Mouse (Mus musculus) E14TG2a.4 (cell line): Measurements from ENCODE around the gene Dab1.

ENCODE experiments used
- H3K27me3 ChIP-seq: 2 replicates; pipeline ENCODE4 v1.6.1; 2014; ENCODE audit warnings: low read length, control low read depth; ENCODE audit not compliant: insufficient read depth
- H3K36me3 ChIP-seq: 2 replicates; pipeline ENCODE4 v1.6.1; 2014; ENCODE audit warnings: low read length, control low read depth; ENCODE audit not compliant: insufficient read depth
- H3K4me1 ChIP-seq: replicated peaks from 2 replicates; pipeline ENCODE4 v1.6.1; 2014; ENCODE audit warnings: low read depth, low read length, control low read depth
- H3K4me3 ChIP-seq: replicated peaks from 2 replicates; pipeline ENCODE4 v1.5.1; 2014; ENCODE audit warnings: mild to moderate bottlenecking, low read length
- H3K9me3 ChIP-seq: 2 replicates; pipeline ENCODE4 v1.6.1; 2014; ENCODE audit warnings: low read length, control low read depth
- CTCF ChIP-seq: conservative IDR thresholded peaks from 2 replicates; pipeline ENCODE4 v1.5.1; 2014; ENCODE audit warnings: low read length
- NANOG ChIP-seq: IDR thresholded peaks from 2 replicates; pipeline ENCODE4 v1.6.1; 2014; ENCODE audit warnings: borderline replicate concordance, low read length, mixed read lengths
- POU5F1 ChIP-seq: IDR thresholded peaks from 2 replicates; pipeline ENCODE4 v1.6.1; 2014; ENCODE audit warnings: low read length, borderline replicate concordance

The Dab1 gene

DNA sequence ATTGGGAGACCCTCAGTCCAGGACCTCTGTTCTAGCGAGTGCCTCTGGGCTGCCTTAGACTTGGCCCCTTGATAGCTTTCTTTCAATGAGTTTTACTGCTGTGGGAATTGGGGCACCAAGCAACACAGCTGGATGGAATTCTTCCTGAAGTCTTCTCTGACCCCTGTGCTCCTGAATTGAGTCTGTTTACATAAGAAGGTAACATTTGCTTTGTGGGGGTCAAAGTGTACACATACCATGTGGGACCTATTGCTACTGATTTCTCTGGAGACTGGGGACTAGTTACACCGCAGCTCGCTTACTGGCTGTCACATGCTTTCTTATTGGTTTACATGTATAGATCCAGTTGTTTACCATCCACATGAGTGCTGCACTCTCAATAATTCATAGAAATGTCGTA lies 881.5 kb downstream of the Dab1 start:
- TF ChIP-seq NANOG: no peak
- TF ChIP-seq CTCF: no peak
- no peak for TF ChIP-seq POU5F1
- 0 out of 2 replicates have a peak, but pooled peaks cover 6% of the 10 kb centered on the region for H3K9me3 ChIP-seq
- no peak overlapping the region for H3K4me3 ChIP-seq
- no peaks in the 10 kb centered on the region for H3K27me3 ChIP-seq
- no peaks in the 10 kb centered on the region for H3K36me3 ChIP-seq
- H3K4me1 ChIP-seq: peaks cover 35% of the 10 kb centered on the region

DNA sequence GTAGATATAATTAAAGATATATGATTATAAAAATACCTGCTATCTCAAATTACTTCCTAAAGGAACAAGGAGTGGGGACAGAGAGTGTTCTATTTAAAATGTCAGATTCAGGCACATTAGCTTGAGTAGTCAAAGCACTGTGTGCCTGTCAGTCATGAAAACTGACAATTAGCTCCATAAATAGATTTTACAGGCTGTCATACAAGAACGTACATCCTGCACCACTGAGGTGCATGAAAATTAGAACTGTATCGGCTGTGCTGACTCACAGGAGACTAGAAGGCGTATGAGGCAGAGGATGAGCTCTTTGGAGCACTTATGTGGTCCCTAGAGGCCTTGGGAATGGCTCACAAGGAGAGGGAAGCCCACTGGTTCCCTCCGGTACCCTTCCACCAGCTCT lies 882.1 kb downstream of the Dab1 start:
- Histone ChIP-seq H3K9me3 (0 out of 2 replicates have a peak, but pooled peaks cover 10% of the 10 kb centered on the region), H3K36me3 (no peaks in the 10 kb centered on the region), H3K27me3 (no peaks in the 10 kb centered on the region), H3K4me1 (peaks cover 35% of the 10 kb centered on the region), H3K4me3 (no peak overlapping the region)
- TF ChIP-seq POU5F1 (no peak), CTCF (no peak), NANOG (no peak)

DNA sequence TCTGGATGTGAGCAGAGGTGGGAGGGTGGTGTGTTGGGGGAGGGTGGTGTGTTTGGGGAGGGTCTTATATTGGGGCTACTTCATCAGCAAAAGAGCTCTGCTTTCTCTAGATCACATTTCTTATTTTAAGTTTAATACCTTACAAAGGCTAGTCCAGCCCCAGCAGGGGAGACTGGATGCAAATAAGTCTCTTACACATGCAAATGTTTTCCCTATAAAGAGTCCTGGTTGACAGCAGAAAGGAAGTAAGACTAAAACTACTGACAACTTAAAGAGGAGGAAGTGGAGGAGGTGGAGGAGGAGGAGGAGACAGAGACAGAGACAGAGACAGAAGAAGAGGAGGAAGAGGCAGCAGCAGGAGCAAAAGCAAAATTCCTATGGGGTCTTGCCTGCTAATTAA lies 885.8 kb downstream of the Dab1 start:
- Histone ChIP-seq H3K9me3 (0 out of 2 replicates have a peak, but pooled peaks cover 10% of the 10 kb centered on the region), H3K4me3 (no peak overlapping the region), H3K36me3 (no peaks in the 10 kb centered on the region), H3K27me3 (no peaks in the 10 kb centered on the region), H3K4me1 (peaks cover 36% of the 10 kb centered on the region)
- TF ChIP-seq POU5F1 (no peak), CTCF (no peak), NANOG (no peak)

DNA sequence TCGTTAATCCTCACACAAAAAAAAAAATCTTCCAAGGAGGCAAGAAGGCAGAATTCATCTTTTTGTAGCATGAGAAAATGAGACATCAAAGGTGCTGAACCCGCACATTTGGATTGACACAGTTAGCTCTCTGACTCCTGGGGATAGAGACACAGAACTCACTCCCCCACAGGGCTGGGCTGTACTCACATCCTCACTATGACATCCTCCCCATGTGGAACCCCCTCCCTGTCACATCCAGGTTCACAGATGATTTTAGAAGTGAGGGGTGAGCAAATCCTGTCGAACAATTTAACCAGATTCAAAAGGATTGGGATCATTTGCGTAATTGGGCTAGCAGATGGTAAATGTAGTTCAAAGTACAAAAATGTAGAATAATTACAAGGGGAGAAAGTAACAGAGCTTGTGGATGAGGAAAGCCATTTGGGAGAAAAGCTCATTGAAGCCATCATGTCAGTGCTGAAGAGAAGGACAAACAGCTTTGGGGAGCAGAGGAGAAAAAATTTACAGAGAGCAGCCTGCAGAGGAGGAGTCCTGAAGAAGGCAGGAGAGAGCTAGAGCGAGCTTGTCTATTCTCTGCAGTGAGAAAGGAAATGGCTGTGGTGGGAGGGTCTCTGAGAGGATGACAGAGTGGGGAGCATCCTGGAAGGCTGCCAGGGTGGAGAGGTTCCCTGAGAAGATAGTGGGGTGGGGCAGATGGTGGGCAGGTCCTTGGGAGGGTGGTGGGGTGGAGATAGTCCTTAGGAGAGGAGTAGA lies 890.2 kb downstream of the Dab1 start:
- 0 out of 2 replicates have a peak, but pooled peaks cover 10% of the 10 kb centered on the region for H3K9me3 ChIP-seq
- peaks cover 24% of the 10 kb centered on the region for H3K4me1 ChIP-seq
- no peaks in the 10 kb centered on the region for H3K36me3 ChIP-seq
- TF ChIP-seq NANOG (no peak), CTCF (no peak), POU5F1 (no peak)
- H3K27me3 ChIP-seq: no peaks in the 10 kb centered on the region
- no peak overlapping the region for H3K4me3 ChIP-seq

DNA sequence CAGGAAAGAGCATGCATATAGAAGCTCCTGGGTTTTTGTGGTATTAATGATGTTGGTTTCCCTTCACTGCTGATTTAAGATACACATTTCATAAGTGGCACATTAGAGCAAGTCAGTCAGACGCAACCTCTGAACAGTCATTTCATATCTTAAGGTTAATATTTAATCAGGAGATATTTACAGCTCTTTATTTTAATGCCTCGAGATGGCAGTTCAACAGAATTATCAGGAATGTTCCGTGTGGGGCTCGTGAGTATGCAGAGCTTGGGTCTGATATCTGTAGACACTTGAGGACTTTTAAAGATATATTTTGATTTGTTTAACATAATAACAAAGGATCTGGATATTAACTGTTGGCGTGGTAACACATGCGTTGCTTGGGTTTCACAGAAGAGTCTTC lies 892.7 kb downstream of the Dab1 start:
- no peaks in the 10 kb centered on the region for H3K36me3 ChIP-seq
- no peak overlapping the region for H3K4me3 ChIP-seq
- H3K4me1 ChIP-seq: peaks cover 13% of the 10 kb centered on the region
- no peaks in the 10 kb centered on the region for H3K27me3 ChIP-seq
- H3K9me3 ChIP-seq: no peaks in the 10 kb centered on the region
- TF ChIP-seq POU5F1 (no peak), CTCF (no peak), NANOG (no peak)

DNA sequence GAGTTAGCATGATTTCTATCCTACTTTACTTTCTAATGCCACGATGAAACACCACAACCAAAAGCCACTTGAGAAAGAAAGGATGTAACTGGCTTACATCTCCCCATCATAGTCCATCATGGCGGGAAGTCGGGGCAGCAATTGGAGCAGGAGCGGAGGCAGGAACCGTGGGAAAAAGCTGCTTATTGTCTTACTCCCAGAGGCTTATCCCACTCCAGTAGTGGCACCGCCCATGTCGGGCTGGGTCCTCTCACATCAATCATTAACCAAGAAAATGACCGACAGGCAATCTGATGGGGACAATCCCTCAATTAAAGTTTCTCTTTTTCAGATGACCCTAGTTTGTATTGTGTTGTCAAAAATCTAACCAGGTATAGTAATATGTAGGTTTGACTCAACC lies 893.4 kb downstream of the Dab1 start:
- Histone ChIP-seq H3K9me3 (no peaks in the 10 kb centered on the region), H3K4me1 (peaks cover 13% of the 10 kb centered on the region), H3K4me3 (no peak overlapping the region), H3K36me3 (no peaks in the 10 kb centered on the region), H3K27me3 (no peaks in the 10 kb centered on the region)
- TF ChIP-seq NANOG: no peak
- TF ChIP-seq CTCF: no peak
- no peak for TF ChIP-seq POU5F1

DNA sequence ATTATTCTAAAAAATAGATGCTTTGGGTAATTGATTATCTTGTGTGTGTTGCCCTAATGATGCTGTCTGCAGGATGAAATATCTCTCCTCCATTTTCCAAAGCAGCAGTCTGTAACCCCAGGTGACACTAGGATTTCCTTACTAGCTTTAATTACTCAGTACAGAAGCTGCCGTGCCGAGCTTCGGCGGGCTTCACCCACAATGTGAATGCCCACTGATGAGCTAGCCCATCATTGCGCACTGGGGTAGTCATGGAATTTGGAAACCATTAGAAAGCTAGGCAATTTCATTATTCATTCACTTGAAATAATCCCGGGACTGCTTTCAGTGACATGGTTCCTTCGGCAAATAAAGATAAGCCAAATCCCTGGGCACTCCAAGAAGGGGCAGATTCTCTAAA lies 894.5 kb downstream of the Dab1 start:
- H3K4me1 ChIP-seq: peaks cover 13% of the 10 kb centered on the region
- TF ChIP-seq POU5F1 (no peak), CTCF (no peak), NANOG (no peak)
- no peaks in the 10 kb centered on the region for H3K36me3 ChIP-seq
- H3K27me3 ChIP-seq: no peaks in the 10 kb centered on the region
- no peak overlapping the region for H3K4me3 ChIP-seq
- no peaks in the 10 kb centered on the region for H3K9me3 ChIP-seq

DNA sequence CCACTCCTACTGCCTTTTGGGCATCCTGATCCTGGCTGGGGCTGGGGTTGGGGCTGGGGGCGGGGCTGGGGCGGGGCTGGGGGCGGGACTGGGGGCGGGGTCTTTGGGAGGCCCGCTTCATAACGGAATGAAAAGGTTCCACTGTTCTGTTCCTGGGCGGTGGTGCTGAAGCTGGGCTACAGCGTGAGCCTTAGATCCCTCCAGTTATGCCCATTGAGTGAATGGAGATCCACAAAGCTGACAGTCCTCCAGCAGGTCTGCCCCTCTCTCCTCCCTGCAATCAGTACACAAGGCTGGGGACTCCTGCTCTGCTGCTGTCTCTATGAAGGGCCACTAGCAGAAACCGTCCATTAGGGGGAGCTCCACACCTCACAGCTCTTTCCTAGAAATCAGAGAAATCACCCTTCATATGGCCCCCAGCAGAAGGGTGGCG lies 895.4 kb downstream of the Dab1 start:
- no peaks in the 10 kb centered on the region for H3K27me3 ChIP-seq
- H3K4me1 ChIP-seq: peaks cover 4% of the 10 kb centered on the region
- TF ChIP-seq NANOG: no peak
- TF ChIP-seq CTCF: peak; percentile 91
- no peak for TF ChIP-seq POU5F1
- no peaks in the 10 kb centered on the region for H3K36me3 ChIP-seq
- peak overlapping the region; percentile 70 for H3K4me3 ChIP-seq
- no peaks in the 10 kb centered on the region for H3K9me3 ChIP-seq
